Mouse (Mus musculus) lung, embryonic 14.5 days (tissue): ENCODE measurements around the gene Ppat. TPM values are rescaled to one million over a fixed set of nuclear protein-coding genes. Genes with fewer than 3 reads are reported as not detected.

Source experiments
- ATAC-seq: fragments of 200-750 bp; cut with Nextera tagmentation; 2 replicates; pipeline ENCODE4 v1.8.0; 2017; ENCODE audit warnings: mild to moderate bottlenecking, moderate TSS enrichment, moderate library complexity; ENCODE audit not compliant: insufficient read depth
- DNase-seq: peaks from one replicate; pipeline ENCODE4 v3.0.0-alpha.2; 2015
- H3K27ac ChIP-seq: fragments of 300-500 bp; sonication (generic); 2 replicates; pipeline ENCODE4 v1.5.1; 2014; ENCODE audit warnings: low read depth, mild to moderate bottlenecking, moderate library complexity
- H3K27me3 ChIP-seq: fragments of 300-500 bp; sonication (generic); 2 replicates; pipeline ENCODE4 v1.6.1; 2014; ENCODE audit warnings: low read length, control low read depth; ENCODE audit not compliant: insufficient read depth
- H3K36me3 ChIP-seq: fragments of 300-500 bp; sonication (generic); 2 replicates; pipeline ENCODE4 v1.6.1; 2014; ENCODE audit warnings: control low read depth; ENCODE audit not compliant: insufficient read depth
- H3K4me1 ChIP-seq: fragments of 300-500 bp; sonication (generic); 2 replicates; pipeline ENCODE4 v1.6.1; 2014; ENCODE audit warnings: antibody characterized with exemption, control low read depth; ENCODE audit not compliant: insufficient read depth
- H3K4me2 ChIP-seq: fragments of 300-500 bp; sonication (generic); 2 replicates; pipeline ENCODE4 v1.6.1; 2014; ENCODE audit warnings: mild to moderate bottlenecking
- H3K4me3 ChIP-seq: fragments of 300-500 bp; sonication (generic); 2 replicates; pipeline ENCODE4 v1.5.1; 2014; ENCODE audit warnings: low read depth, low read length
- H3K9ac ChIP-seq: fragments of 300-500 bp; sonication (generic); 2 replicates; pipeline ENCODE4 v1.6.1; 2014
- H3K9me3 ChIP-seq: fragments of 300-500 bp; sonication (generic); 2 replicates; pipeline ENCODE4 v1.6.1; 2016; ENCODE audit warnings: low read depth, low read length, control low read depth
- CTCF ChIP-seq: IDR thresholded peaks from 2 replicates; pipeline ENCODE4 v1.5.1; 2016; ENCODE audit warnings: antibody characterized with exemption, low read depth
- WGBS: fragments of 180-500 bp; shearing (Covaris S2); extraction: QIAGEN DNeasy Blood & Tissue Kit; methylation state at CpG from one replicate; pipeline ENCODE4 v1.1.7; 2014; 5-methylcytosine and 5-hydroxymethylcytosine counted together
- polyA plus RNA-seq: library from polyadenylated mRNA; unstranded; fragments of >200 nt; fragmentation: Nextera tagmentation; extraction: Ambion mirVana; gene quantifications from 2 replicates; pipeline ENCODE4 v1.2.1, GENCODE M21; 2014

Ppat gene
- polyA plus RNA-seq, 1 experiment from 2014 or later: 47.0 TPM

DNA sequence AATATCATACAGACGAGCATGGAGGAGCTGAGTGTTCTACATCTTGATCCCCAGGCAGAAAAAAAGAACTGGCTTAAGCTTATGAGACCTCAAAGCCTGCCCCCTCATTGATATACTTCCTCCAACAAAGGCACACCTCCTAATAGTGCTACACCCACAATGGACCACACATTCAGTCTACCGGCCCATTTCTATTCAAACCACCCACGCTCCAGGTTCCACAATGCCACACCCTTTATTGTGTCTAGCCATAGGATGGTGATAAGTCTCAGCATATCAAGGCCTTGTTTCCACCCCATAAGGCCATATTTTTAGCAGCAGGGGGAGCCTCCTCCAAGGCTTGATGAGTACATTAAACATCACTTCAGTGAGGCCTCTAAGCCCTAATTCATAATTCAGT, 40.6 kb downstream of the Ppat start:
- WGBS: 87% methylated on average over 3 of the region's 3 CpGs
- DNase-seq: no peak

GRCm38 (mm10) chr5:76906155-76906499, 45.3 kb downstream of the Ppat start:
- H3K36me3 ChIP-seq: no peaks in the 10 kb centered on the region
- H3K4me2 ChIP-seq: peak overlapping the region; percentile 85
- no peaks in the 10 kb centered on the region for H3K4me1 ChIP-seq
- H3K9ac ChIP-seq: peak overlapping the region; percentile 87
- 36% methylated on average over 3 of the region's 3 CpGs for WGBS
- H3K27ac ChIP-seq: peak overlapping the region; percentile 91
- H3K9me3 ChIP-seq: no peaks in the 10 kb centered on the region
- TF ChIP-seq CTCF: no peak
- peak overlapping the region; percentile 74 for H3K4me3 ChIP-seq
- DNase-seq (no peak), ATAC-seq (peak; percentile 3; the same call in 1 of the 2 replicates)
- H3K27me3 ChIP-seq: no peaks in the 10 kb centered on the region

More for the DNA sequence above, 40.6 kb downstream of the Ppat start:
- H3K9ac ChIP-seq: no peak overlapping the region
- H3K36me3 ChIP-seq: peaks cover 16% of the 10 kb centered on the region
- no peak overlapping the region for H3K4me3 ChIP-seq
- no peaks in the 10 kb centered on the region for H3K4me1 ChIP-seq
- no peaks in the 10 kb centered on the region for H3K27me3 ChIP-seq
- no peak for ATAC-seq
- no peak overlapping the region for H3K27ac ChIP-seq
- H3K4me2 ChIP-seq: no peak overlapping the region
- no peaks in the 10 kb centered on the region for H3K9me3 ChIP-seq
- TF ChIP-seq CTCF: no peak

DNA sequence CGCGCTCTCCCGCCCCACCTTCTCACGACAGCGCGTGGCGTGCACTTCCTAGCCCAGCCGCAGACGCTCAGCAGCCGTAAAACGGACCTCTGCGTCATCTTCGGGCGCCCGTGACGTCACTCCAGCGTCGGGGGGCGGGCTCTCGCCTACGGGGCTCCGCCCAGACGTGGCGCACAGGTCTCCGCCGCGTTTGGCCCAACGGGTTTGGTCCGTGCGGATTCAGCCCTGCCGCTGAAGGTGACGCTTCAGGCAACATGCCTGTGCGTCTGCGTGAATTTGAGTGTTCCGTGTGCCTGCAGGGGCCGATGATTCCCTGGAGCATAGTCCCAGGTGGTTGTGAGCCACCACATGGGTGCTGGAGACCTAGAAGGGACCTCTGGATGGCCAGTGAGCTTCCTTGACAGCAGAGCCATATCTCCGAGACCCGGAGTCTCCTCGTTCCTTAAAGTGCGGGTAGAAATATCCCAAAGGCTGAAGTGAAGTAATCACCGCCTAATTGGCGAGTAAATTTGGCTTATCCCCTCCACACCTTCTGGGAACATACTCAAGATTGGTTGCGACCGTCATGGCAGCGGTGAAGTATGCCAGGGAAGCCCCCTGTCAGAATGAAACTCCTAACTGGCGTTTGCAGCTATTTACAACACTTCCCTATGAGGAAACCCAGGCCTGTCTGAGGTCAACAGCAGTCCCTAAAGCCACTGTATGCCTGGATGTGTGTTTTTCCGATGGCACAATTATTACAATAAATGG, 45.8 kb downstream of the Ppat start, which contains the start of gene Aasdh:
TSS of gene Aasdh (minus strand) at position 110 of the 750 bp plus-strand sequence.
- peak; percentile 98 for ATAC-seq
- Histone ChIP-seq H3K4me2 (peak within 1 kb of the TSS; percentile 85), H3K4me1 (no peaks in the 10 kb centered on the region), H3K27me3 (no peaks in the 10 kb centered on the region), H3K4me3 (peak within 1 kb of the TSS; percentile 74), H3K9me3 (no peaks in the 10 kb centered on the region), H3K9ac (peak within 1 kb of the TSS; percentile 87), H3K27ac (peak within 1 kb of the TSS; percentile 91), H3K36me3 (no peaks in the 10 kb centered on the region)
- TF ChIP-seq CTCF: peak; percentile 36
- under 1% methylated on average over 47 of the region's 47 CpGs for WGBS
- DNase-seq: peak; percentile 99

DNA sequence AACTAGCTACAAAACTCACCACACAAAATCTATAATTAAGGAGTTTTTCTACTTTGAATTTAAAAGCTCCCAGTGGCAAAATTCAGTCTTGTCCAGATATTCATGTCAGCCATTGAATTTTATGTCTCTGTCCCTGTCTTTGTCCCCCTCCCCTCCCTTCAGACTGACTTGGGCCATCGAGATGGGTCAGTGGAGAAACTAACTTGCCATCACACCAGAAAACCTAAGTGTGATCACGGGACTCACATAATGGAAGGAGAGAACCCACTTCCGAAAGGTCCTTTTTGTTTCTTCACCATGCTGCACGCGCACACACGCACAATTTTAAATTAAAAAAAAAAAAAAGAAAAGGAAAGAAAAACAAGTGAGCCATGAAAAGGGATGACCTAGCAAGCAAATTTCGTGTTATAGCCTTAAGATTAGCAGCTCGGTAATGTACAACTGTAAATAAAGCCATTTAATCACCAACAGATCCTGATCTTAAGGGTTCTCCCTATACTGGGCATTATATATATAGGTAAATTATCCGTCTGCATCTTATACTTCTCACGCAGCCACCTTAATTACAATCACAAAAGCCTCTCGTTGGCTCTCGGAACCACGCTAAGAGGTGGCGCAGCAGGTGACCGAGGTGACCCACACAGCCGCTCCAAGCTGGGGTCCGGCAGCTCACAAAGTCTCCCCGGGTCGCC, 46.5 kb downstream of the Ppat start:
- Histone ChIP-seq H3K4me3 (peak overlapping the region; percentile 74), H3K4me2 (peak overlapping the region; percentile 85), H3K36me3 (no peaks in the 10 kb centered on the region), H3K9ac (peak overlapping the region; percentile 87), H3K9me3 (no peaks in the 10 kb centered on the region), H3K27ac (peak overlapping the region; percentile 91), H3K27me3 (no peaks in the 10 kb centered on the region), H3K4me1 (no peaks in the 10 kb centered on the region)
- under 1% methylated on average over 19 of the region's 19 CpGs for WGBS
- no peak for TF ChIP-seq CTCF
- ATAC-seq (peak; percentile 81; the same call in 1 of the 2 replicates), DNase-seq (peak; percentile 5)

DNA sequence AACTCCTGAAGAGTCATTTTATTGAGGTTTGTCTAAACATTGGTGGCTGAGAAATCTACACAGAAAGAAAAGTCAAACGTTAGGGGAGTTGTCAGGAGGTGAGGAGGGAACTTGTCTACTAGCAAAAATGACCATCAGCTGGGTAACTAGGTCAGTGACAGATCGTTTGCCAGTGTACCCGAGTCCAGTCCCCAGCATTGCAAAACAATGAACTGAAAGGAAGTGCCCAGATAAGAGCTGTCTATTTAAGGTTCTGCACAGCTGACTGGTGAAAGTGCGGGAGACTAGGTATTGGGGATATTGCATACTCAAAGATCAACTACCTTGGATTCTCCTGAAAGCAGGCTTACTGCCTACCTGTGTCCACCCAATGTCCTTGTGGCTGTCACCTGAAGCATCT, 49.2 kb downstream of the Ppat start:
- H3K4me3 ChIP-seq: no peak overlapping the region
- no peak overlapping the region for H3K4me2 ChIP-seq
- no peaks in the 10 kb centered on the region for H3K9me3 ChIP-seq
- H3K27ac ChIP-seq: no peak overlapping the region
- no peak overlapping the region for H3K9ac ChIP-seq
- DNase-seq (no peak), ATAC-seq (no peak)
- H3K36me3 ChIP-seq: 0 out of 2 replicates have a peak, but pooled peaks cover 4% of the 10 kb centered on the region
- WGBS: 62% methylated on average over 4 of the region's 4 CpGs
- no peak for TF ChIP-seq CTCF
- H3K27me3 ChIP-seq: no peaks in the 10 kb centered on the region
- no peaks in the 10 kb centered on the region for H3K4me1 ChIP-seq

- no peaks in the 10 kb centered on the region for H3K27me3 ChIP-seq
- H3K4me2 ChIP-seq: no peak overlapping the region
- ATAC-seq (no peak), DNase-seq (no peak)
- TF ChIP-seq CTCF: no peak
- H3K4me3 ChIP-seq: no peak overlapping the region
- peaks cover 48% of the 10 kb centered on the region for H3K36me3 ChIP-seq
- no peaks in the 10 kb centered on the region for H3K9me3 ChIP-seq
- H3K9ac ChIP-seq: no peak overlapping the region
- H3K27ac ChIP-seq: no peak overlapping the region
- H3K4me1 ChIP-seq: no peaks in the 10 kb centered on the region
- WGBS: 70% methylated on average over 2 of the region's 2 CpGs
Measured at GRCm38 (mm10) chr5:76893084-76893483, 58.3 kb downstream of the Ppat start.

- ATAC-seq (no peak), DNase-seq (peak; percentile 13)
- H3K36me3 ChIP-seq: peaks cover 44% of the 10 kb centered on the region
- H3K4me2 ChIP-seq: no peak overlapping the region
- no peak overlapping the region for H3K27ac ChIP-seq
- H3K4me3 ChIP-seq: no peak overlapping the region
- no peak for TF ChIP-seq CTCF
- no peaks in the 10 kb centered on the region for H3K9me3 ChIP-seq
- WGBS: 36% methylated on average over 2 of the region's 2 CpGs
- H3K9ac ChIP-seq: no peak overlapping the region
- no peaks in the 10 kb centered on the region for H3K27me3 ChIP-seq
- no peaks in the 10 kb centered on the region for H3K4me1 ChIP-seq
Measured at GRCm38 (mm10) chr5:76892608-76893007, 58.8 kb downstream of the Ppat start.
